Mouse (Mus musculus): ENCODE data around the gene Naip6.
"Not testable (repeated sequence)": the region's sequence is repeated elsewhere in the genome, so short reads cannot be mapped to it uniquely, and the experiment has no call there.

The Naip6 gene

DNA sequence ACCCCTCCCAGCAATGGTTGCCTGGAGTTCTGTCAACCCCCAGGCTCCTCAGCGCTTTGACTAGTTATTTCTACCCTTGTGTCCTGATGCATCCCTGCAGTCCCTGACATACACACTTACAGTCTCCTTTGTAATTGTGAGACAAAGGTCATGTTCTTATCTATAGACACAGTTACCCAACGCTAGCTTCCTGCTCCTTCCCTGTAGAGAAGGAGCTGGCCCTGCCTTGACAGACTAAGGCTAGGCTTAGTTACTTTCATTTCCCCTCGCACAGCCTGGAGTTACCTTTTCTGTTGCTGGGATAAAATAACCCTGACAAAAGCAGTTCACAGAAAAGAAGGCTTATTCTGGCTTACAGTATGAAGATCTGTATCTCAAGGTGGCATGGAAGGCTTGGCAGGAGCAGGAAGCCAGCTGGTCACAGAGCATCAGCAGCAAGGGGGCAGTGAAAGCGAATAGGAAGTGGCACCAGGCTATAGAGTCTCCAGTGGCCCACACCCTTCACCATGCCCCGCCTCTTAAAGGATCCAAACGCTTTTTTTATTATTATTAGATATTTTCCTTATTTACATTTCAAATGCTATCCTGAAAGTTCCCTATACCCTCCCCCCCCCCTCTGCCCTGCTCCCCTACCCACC, at the start of gene Naip6:
Naip6 (minus strand) TSS at position 419 of the 638 bp plus-strand sequence.
- ATAC-seq (ENCODE audit: low TSS enrichment): not testable (repeated sequence)

GRCm38 (mm10) chr13:100352315-100352714, 34.8 kb upstream of the Naip6 start:
- ATAC-seq (ENCODE audit: low TSS enrichment): not testable (repeated sequence)

DNA sequence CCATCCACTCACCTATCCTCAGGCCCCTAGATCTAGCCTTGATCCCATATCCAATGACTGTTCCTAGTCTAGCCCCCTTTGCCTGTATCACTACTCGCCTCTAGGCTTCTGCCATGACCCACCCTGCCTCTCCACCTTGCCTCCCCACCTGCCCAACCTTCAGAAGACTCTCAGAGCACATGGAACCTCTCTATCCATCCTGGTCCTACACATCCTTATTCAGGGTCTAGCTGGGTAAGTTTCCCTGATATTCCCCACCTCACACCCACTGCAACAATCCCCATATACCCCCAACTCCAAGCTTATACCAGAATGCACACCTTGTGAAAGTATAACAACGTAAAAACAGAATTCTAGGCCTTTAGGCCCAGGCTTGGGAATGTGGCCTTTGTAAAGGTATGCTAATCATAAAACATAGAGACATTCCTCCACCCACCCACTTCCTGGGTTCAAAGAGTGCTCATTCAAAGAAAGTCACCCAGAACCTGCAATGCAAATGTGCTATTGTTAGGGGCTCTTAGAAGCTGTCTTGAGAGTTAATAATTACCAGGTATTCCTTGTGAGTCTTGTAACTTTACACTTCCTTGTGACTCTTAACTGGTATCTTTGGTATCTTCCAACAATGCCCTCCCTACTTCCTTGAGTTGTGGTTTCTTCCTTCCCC, 32.2 kb upstream of the Naip6 start:
- not testable (repeated sequence) for ATAC-seq (ENCODE audit: low TSS enrichment)

DNA sequence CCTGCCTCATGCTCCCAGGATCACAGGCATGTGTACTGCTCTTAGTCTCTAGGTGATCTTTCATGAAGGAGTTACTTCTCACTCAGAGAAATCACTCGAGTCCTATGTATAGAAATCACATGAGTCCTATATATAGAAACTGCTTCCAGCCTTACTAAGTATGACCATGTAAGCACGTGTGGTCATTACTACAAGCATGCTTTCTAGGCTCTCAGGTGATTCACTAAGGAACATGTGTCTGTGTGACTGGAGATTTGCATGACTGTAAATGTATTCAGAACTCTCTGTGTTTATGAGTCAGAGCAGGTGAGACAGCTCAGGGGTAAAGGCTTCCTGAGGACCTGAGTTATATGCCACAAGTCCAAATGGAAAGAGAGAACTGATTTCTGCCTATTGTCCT, 24.3 kb upstream of the Naip6 start:
- no peak for ATAC-seq (ENCODE audit: low TSS enrichment)

DNA sequence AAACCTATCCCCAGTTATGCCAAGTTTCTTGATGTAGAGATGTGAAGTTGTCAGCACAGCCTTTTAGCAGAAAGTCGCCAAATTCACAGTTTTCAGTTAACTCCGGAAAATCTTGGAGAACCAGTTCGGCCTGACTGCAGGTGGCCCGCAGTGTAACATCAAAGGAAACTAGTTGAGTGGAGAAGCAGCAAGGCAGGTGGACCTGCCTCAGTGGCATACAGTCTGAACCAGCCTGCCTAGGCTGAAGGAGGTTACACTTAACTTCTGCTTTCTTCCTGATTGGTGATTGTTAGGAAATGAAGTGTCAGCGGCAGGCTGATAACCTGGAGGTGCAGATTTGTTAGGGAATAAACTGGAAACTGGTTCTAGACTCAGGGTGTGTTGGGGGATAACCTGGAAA, 14.3 kb upstream of the Naip6 start:
- ATAC-seq (ENCODE audit: low TSS enrichment): not testable (repeated sequence)

DNA sequence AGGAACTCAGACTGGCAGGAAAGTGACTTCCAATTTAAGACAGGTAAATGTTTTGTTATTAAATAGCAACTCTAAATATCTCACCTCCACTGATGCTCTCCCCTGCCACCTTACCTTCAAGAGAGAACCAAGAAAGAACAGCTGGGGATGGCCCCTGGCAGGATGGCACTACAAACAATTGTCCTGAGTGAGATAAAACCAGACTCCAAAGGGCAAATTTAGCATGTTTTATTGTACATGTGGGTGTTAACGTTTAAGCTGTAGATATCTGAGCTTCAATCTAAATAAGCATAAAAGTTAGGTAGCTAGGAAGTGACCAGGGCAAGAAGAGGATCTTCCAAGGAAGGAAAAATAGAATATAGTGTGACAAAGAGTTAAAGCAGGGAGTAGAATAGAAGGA, 11.4 kb upstream of the Naip6 start:
- ATAC-seq (ENCODE audit: low TSS enrichment): not testable (repeated sequence)

- not testable (repeated sequence) for ATAC-seq (ENCODE audit: low TSS enrichment)
These were observed 10.6 kb upstream of the Naip6 start for GRCm38 (mm10) chr13:100328029-100328428.

- ATAC-seq (ENCODE audit: low TSS enrichment): not testable (repeated sequence)
These were observed 4.9 kb upstream of the Naip6 start for GRCm38 (mm10) chr13:100322266-100322837.

DNA sequence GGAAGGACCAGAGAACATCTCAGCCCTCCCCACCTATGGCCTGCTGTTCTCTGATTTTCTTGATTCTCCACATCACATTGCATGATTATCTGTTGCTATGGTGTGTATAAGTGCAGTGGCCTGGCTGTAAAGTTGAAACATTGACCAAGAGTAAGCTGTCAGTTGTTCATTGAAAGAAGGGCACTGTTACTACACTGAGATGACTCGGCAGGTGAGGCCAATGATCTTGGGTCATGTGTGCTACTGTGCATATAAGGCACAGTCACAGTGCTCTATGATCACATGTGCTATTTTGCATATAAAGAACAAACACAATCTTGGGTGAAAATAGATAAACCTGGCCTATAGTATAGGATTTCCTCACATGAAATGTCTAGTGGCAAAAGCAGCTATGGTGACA, 32.9 kb downstream of the Naip6 start:
- no peak for ATAC-seq (ENCODE audit: low TSS enrichment)

DNA sequence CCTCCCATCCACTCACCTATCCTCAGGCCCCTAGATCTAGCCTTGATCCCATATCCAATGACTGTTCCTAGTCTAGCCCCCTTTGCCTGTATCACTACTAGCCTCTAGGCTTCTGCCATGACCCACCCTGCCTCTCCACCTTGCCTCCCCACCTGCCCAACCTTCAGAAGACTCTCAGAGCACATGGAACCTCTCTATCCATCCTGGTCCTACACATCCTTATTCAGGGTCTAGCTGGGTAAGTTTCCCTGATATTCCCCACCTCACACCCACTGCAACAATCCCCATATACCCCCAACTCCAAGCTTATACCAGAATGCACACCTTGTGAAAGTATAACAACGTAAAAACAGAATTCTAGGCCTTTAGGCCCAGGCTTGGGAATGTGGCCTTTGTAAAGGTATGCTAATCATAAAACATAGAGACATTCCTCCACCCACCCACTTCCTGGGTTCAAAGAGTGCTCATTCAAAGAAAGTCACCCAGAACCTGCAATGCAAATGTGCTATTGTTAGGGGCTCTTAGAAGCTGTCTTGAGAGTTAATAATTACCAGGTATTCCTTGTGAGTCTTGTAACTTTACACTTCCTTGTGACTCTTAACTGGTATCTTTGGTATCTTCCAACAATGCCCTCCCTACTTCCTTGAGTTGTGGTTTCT, 45.9 kb downstream of the Naip6 start:
- not testable (repeated sequence) for ATAC-seq (ENCODE audit: low TSS enrichment)

DNA sequence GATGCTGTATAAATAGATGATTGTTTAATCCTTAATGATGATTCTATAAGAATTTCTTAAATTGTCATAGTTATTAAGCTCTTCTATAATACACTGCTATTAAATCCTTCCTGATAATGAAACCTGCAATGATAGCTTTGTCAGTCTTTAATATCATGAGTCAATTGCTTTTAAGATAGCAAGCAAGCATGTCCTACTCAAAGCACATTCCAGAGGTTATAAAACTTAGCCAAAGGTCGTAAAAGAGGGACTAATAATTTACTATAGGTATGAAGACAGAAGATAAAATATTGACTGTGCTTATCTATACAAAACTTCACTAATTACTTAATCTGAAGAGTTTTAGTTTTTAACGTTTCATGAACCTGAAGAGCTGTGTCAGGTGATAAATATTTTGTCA, 60.5 kb downstream of the Naip6 start:
- not testable (repeated sequence) for ATAC-seq (ENCODE audit: low TSS enrichment)

DNA sequence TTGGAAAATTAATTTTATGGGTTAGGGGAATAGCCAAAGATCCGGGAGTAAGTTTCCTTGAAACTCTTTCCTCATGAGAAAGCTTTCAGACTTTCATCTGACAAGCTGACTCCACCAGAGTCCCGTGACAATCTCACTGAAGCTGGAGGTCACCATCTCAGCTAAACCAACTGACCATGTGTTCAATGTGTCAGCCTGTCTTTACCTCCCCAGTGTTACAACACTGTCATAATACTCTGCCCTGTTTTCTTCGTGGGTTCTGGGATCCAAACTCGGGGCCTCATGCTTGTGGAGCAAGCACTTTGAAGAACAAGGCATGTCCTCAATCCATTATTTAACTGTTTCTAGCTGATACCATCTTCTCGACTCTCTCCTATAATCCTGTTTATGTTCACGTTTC, 61.5 kb downstream of the Naip6 start:
- ATAC-seq (ENCODE audit: low TSS enrichment): not testable (repeated sequence)

DNA sequence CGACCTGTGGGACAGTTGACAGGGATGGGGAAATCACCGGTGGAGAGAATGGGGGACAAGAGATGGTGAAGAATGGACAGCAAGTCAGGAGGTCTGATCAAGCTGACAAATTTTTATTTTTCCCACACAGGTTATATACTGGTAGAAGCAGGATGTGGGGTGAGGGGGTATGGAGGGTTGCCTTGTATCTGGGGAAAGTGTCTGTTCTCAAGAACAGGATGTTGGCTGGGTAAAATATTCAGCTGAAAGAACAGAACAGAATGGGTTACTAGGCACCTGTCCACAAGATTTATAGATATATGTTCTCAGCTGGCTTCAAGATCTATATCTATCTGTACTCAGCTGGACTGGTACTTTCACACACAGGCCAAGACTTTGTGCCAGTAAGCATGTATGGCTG, 65.6 kb downstream of the Naip6 start:
- not testable (repeated sequence) for ATAC-seq (ENCODE audit: low TSS enrichment)

- not testable (repeated sequence) for ATAC-seq (ENCODE audit: low TSS enrichment)
These were observed 70.5 kb downstream of the Naip6 start for GRCm38 (mm10) chr13:100246896-100247519.

DNA sequence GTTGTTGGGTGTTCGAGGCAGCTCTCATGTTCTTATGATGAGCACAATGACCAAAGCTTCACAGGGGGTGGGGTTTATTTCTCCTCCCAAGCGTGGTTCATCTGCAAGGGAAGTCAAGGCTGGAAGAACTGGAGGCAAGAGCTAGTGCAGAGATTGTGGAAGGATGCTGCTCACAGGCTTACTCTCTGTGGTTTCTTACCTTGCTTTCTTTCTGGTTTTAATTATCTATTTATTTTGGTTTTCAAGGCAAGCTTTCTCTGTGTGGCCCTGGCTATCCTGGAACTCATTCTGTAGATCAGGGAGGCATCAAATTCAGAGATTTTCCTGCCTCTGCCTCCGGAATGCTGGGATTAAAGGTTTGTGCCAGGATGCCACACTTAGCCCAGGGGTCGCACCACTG, 71.3 kb downstream of the Naip6 start, which contains the start of gene Naip5:
Naip5 (minus strand) TSS at position 101 of the 400 bp plus-strand sequence.
- ATAC-seq (ENCODE audit: low TSS enrichment): not testable (repeated sequence)

- ATAC-seq (ENCODE audit: low TSS enrichment): no peak
These were observed 73.8 kb downstream of the Naip6 start for GRCm38 (mm10) chr13:100243702-100244101.
